Mouse (Mus musculus) kidney, adult 9 months (tissue): ENCODE measurements around the gene Crhr2.

Experiments
- DNase-seq: peaks from one replicate; pipeline ENCODE4 v3.0.0; 2022

The Crhr2 gene

GRCm38 (mm10) chr6:55132794-55133193, at the start of gene Crhr2:
Gene Crhr2 (minus strand): TSS chr6:55133016.
- no peak for DNase-seq

- DNase-seq, result peak; percentile 82
Observed at GRCm38 (mm10) chr6:55179560-55179959, 46.7 kb upstream of the Crhr2 start.

- DNase-seq, result no peak
Observed at GRCm38 (mm10) chr6:55177060-55177732, 44.4 kb upstream of the Crhr2 start.

- DNase-seq, result peak; percentile 92
Observed at GRCm38 (mm10) chr6:55175892-55176291, 43.1 kb upstream of the Crhr2 start.

- peak; percentile 77 for DNase-seq
Observed at GRCm38 (mm10) chr6:55175456-55175855, 42.6 kb upstream of the Crhr2 start.

DNA sequence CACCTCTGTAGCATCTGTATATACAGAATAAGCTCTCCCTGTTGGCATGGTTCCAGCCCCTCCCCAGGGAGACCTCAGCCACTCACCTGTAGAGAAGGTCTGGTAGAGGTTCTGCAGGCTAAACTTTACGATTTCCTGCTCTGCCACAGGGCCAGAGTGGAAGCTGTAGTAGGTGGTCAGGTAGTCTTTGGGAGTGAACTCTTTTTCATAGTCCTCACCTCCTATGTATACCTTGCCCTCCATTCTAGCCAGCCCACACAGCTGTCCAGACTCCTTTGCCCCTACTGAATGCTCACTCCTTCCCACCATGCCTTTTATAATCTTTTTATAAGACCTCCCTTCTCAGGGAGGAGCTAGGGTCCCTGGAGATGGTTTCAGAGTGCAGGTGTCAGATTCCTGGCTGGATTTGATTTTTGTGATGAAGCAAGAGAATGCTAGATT, 41.9 kb upstream of the Crhr2 start, which contains the start of gene Inmt:
Gene Inmt, minus strand, starts transcription at position 303 of the 441 bp plus-strand sequence.
- DNase-seq, result peak; percentile 84

GRCm38 (mm10) chr6:55173941-55174349, 41.1 kb upstream of the Crhr2 start:
- DNase-seq, result peak; percentile 67

GRCm38 (mm10) chr6:55173171-55173570, 40.4 kb upstream of the Crhr2 start:
- no peak for DNase-seq

GRCm38 (mm10) chr6:55171638-55172037, 38.8 kb upstream of the Crhr2 start:
- DNase-seq, result no peak

DNA sequence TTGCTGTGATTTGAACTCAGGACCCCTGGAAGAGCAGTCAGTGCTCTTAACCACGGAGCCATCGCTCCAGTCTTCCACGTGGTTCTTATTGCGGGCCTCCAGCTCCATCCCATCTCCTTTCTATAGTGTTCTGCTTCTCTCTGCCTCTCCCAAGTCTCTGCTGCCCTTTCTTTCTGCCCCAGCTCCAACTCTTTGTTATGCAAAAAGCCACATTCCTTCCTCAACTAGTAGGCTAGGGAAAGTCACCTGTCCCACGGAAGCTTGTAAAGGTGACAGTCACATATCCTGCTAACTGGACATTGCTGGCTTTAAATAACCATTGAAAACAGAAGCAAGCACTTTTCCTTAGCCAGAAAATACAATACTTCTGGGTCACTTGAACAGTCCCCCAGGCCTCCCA, 37.0 kb upstream of the Crhr2 start:
- no peak for DNase-seq

DNA sequence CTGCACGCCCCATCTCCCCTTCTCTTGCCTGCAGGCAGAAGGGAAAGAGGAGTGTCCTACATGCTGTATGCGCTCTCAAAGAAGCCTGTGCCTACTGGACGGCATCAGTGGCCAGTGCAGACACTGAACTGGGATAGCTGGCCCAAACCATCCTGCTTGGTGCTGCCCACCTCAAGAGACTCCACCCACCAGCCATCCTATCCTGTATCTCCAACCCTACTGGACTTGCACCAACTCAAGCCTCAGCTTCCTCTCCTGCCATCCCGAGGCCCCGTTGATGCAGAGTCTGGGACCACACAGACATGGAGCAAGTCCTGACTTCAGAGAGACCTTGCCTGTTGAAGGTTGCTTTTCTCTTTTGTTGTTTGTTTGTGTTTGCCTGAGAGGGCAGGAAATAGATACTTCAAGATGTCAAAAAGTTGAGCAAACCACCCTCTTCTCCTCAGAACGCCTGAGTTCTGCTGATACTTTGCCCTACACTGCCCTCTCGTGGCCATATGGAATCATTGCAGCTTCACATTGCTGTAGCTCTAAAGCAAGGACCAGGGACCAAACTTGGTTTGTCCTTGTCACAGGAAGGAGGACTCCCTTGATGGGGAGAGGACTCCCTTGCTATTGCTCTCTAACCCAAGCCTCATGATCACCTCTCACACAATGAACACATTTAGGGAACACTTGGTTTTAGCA, 34.1 kb upstream of the Crhr2 start:
- peak; percentile 81 for DNase-seq

DNA sequence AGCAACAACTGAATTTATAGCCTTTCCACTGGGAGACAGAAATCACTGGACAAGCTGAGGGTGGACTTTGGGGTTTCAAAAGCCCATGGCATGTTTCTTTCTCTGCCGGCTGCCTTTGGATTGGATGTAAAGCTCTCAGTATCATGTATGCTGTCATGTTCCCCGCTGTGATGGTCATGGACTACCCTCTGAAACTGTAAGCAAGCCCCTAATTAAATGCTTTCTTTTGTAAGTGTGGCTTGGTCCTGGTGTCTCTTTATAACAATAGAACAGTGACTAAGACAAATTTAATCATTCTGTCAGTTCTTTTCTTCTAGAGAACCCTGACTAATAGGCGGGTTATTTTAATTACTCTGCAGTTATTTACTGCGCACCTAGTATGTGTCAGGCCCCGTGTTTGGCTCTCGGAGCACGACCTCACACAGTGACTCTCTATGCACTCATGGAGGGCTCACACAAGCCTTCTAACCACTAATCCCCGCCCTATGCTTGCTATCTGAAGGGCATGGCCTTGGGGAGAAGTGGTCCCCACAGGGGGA, 30.3 kb upstream of the Crhr2 start:
- no peak for DNase-seq

DNA sequence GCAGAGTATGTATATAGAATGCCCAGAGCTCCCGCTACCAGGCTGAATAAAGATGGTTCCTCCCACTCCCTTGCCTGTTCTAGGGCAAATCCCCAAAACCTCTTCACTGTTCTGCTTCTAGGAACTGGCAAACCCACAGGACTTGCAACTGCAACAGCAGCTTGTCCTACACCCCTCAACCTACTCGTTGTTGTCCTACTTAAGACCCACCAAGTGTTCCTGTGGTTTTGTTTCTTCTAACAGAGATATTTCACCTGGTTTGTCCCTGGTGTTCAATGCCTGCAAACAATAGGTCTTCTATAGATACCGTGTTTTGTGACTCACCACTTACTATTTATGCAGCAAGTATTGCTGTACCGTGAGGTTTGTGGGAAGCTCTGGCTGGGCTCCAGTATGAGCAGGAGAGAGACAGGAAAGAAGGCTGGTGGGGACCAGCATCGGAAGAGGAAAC, 28.5 kb upstream of the Crhr2 start:
- no peak for DNase-seq

DNA sequence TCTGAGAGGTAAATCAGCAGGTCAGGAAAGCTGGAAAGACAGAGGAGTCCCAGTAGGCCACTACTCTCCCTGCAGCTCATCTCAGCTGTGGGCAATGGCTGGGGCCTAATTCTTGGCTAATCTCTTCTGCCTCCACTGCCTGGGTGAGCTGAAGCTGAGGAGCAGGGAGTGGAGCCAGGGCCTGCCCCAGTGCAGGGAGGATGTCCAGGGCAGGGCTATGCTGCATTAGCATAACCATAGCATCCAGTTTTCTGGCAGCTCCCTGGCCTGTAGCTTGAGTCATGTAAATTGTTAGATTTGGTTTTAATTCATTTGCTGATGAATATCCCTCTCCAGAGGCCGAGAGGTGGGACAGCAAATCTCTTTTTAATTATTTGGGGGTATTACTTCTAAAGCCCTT, 26.4 kb upstream of the Crhr2 start:
- no peak for DNase-seq

DNA sequence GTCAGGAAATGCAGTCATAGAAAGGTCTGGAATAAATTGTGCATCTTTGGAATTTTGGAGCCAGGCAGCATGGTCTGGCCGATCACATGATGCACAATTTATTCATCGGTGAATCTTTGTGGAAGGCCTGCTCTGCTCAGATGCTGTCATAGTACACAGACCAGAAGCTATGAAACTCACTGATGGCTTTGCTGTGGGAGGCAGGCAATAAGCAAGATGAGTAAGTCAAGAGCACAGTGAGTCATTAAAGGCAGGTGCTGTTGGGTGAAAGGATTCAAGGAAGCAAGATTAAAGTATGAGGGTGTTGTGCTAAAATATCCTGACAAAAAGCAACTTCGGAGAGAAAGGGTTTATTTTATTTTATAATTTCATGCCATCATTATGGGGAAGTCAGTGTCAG, 19.4 kb upstream of the Crhr2 start:
- no peak for DNase-seq

DNA sequence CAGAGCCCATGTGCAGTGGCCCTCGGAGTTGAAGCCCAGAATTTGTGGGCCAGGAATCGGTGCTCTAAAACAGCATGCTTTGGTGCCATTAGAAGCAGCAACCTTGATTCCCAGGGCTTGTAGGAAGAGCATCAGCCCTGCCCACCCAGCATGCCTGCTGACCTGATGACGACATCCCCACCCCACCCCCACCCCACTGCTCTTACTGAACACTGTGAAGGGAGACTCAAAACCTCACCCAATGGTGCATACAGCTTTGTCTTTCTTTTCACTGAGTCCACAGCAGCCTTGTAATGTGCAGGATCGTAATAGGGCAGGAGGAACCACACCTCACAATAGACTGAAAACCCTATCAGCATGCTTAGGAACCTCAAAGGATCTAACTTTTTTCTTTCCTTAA, 13.3 kb upstream of the Crhr2 start:
- DNase-seq, result no peak

DNA sequence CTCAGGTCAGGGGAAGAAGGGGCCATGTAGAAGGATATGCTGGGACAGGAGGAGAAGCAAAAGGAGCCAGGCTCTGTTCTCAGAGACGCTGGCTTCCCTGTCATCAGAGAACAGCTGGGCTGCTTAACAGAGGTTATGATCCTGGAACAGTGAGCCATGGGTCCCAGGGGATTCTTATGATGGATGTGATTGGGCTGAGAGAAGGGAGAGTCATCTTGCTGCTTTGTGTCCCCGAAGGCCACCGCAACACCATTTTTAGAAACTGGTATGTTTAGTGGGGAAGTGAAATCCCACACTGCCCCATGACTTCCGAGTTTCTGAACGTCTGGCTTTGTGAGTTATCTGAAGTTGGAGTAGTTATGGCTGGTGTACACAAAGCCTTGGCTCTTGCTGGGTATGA, 12.5 kb upstream of the Crhr2 start:
- DNase-seq, result peak; percentile 52

- no peak for DNase-seq
Observed at GRCm38 (mm10) chr6:55138343-55138742, 5.5 kb upstream of the Crhr2 start.

GRCm38 (mm10) chr6:55133425-55133824, 609 bp upstream of the Crhr2 start:
- DNase-seq, result no peak

GRCm38 (mm10) chr6:55131301-55131700, 1.5 kb downstream of the Crhr2 start:
- DNase-seq, result no peak

DNA sequence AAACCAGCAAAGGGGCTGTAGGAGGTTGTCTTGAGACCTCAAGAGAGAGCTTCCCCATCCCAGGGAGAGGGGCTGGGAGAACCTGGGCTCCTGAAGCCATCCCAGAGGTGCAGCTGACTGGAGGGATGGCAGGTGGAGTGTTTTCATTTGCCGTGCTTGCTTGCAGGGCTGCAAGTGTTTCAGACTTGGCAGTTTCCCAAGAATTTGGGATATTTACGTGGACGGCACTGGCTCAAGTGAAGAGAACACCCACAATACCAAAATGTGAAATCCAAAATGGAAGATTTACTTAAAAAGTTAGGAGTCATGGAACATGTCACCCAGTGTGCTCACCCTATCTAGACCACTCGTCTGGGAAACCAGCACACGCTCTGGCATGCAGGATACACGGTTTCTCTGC, 2.2 kb downstream of the Crhr2 start:
- no peak for DNase-seq

- no peak for DNase-seq
Observed at GRCm38 (mm10) chr6:55128391-55128790, 4.4 kb downstream of the Crhr2 start.

- DNase-seq, result no peak
Observed at GRCm38 (mm10) chr6:55126576-55126975, 6.2 kb downstream of the Crhr2 start.

DNA sequence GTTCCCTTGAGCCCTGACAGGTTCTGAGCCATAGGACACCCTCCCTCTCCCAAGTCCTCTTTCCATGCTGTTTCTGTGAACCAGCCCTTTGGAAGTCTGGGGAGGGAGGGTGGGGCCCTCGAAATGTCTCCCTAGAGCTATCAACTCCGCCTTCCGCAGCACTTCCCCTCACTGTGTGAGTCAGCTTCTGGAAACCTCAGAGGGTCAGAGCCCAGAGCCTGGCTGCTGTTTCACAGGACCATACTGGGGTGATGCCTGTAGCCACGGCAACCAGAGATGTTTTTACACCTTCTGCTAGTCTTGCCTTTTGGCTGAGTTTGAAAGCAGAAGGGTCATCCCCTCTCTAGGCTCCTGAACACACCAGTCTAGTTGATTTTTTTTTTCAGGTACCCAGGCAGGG, 9.8 kb downstream of the Crhr2 start:
- DNase-seq, result no peak
